Mouse (Mus musculus) frontal cortex, postnatal 10 days (tissue): ENCODE data around the gene Slc25a36.

Experiments
- DNase-seq, 2 experiments: peaks; one replicate each; pipeline ENCODE4 v3.0.0; 2022; ENCODE audit warnings: low spot score in 2 of 2, mixed read lengths in 1 of 2

The Slc25a36 gene

GRCm38 (mm10) chr9:97112238-97112637 is 1.3 kb upstream of the Slc25a36 start:
- DNase-seq: no peak

- no peak for DNase-seq
Measured at GRCm38 (mm10) chr9:97111506-97111905, 549 bp upstream of the Slc25a36 start.

- DNase-seq: no peak
Measured at GRCm38 (mm10) chr9:97106481-97107160, 4.3 kb downstream of the Slc25a36 start.

- DNase-seq: no peak
Measured at GRCm38 (mm10) chr9:97105400-97105985, 5.5 kb downstream of the Slc25a36 start.

- DNase-seq: no peak
Measured at GRCm38 (mm10) chr9:97103376-97104061, 7.4 kb downstream of the Slc25a36 start.

- DNase-seq: no peak
Measured at GRCm38 (mm10) chr9:97098985-97099384, 12.0 kb downstream of the Slc25a36 start.

- no peak for DNase-seq
Measured at GRCm38 (mm10) chr9:97096180-97096579, 14.8 kb downstream of the Slc25a36 start.

- no peak for DNase-seq
Measured at GRCm38 (mm10) chr9:97087850-97088249, 23.1 kb downstream of the Slc25a36 start.

GRCm38 (mm10) chr9:97084628-97085027 is 26.3 kb downstream of the Slc25a36 start:
- no peak for DNase-seq

GRCm38 (mm10) chr9:97081106-97081862 is 29.7 kb downstream of the Slc25a36 start:
- no peak for DNase-seq

- DNase-seq: no peak
Measured at GRCm38 (mm10) chr9:97069911-97070310, 41.0 kb downstream of the Slc25a36 start.

GRCm38 (mm10) chr9:97069466-97069865 is 41.5 kb downstream of the Slc25a36 start:
- no peak for DNase-seq

- peak; percentile 62 to 76 for DNase-seq
Measured at GRCm38 (mm10) chr9:97068201-97069095, 42.5 kb downstream of the Slc25a36 start.

GRCm38 (mm10) chr9:97067761-97068160 is 43.2 kb downstream of the Slc25a36 start:
- DNase-seq: no peak

GRCm38 (mm10) chr9:97065885-97066284 is 45.1 kb downstream of the Slc25a36 start:
- DNase-seq: no peak

- DNase-seq: no peak
Measured at GRCm38 (mm10) chr9:97065216-97065615, 45.7 kb downstream of the Slc25a36 start.

- no peak for DNase-seq
Measured at GRCm38 (mm10) chr9:97064161-97064560, 46.8 kb downstream of the Slc25a36 start.

GRCm38 (mm10) chr9:97061696-97062095 is 49.3 kb downstream of the Slc25a36 start:
- DNase-seq: no peak

GRCm38 (mm10) chr9:97056541-97057338 is 54.2 kb downstream of the Slc25a36 start:
- no peak for DNase-seq

- no peak for DNase-seq
Measured at GRCm38 (mm10) chr9:97055906-97056305, 55.1 kb downstream of the Slc25a36 start.
